Comparison of ENCODE assay signal across 8 mouse cellular contexts in the genomic region with DNA sequence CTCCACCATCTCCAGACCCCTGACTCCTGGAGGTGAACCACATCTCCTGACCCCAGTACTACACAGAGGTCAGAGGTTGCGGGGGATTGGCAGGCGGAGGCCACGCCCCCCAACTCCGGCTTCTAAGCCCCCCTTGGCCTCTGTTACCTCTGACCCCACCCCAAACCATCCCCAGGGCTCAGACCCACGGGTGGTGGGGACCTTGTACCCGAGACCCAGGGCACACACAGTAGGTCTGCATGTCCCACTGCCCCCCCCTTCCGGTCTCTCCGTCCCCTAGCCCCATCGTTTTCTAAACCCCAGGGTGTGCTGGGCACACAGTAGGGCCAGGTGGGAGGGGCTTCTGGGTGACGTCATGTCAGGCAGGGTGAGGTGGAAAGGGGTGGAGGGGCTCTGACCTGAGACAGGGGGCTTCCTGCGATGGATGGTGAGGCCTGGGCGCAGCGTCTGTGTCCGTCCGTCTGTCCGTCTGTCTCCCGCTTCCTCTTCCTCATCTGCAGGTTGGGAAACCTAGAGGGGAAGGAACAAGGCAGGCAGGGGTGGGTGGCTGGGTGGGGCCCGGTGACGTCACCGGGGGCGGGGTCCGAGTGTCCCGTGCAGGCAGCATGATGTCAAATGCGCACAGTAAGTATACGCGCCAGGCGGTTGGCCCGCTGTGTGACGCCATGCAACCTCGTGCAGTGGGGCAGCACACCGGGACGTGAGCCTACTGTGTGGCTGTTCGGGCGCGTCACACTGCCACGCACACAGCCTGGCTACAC. TPM values are rescaled to one million over a fixed set of nuclear protein-coding genes. Genes with fewer than 3 reads are reported as not detected.
A peak's percentile ranks its signal among the peaks of the same experiment; 100 is the strongest.
DNase-seq lines count a peak whose midpoint lies in the region; ATAC-seq and TF ChIP-seq lines count a peak whose summit lies in the region.

Gene Csf2ra, minus strand, starts transcription at position 489 of the 761 bp plus-strand sequence.

- peaks cover 26% of the 10 kb centered on the region for H3K4me1 ChIP-seq in heart, embryonic 10.5 days
- H3K4me1 ChIP-seq in kidney, embryonic 16.5 days (ENCODE audit: insufficient read depth, low read length) = no peaks in the 10 kb centered on the region
- peaks cover 4% of the 10 kb centered on the region; the same call in 1 of the 2 replicates for H3K4me1 ChIP-seq in liver, adult 2 months (ENCODE audit: control insufficient read depth, insufficient read depth, low read length)
- no peaks in the 10 kb centered on the region; the same call in 1 of the 2 replicates for H3K4me1 ChIP-seq in midbrain, postnatal 0 days (ENCODE audit: insufficient read depth, low read length)

- H3K4me3 ChIP-seq in heart, embryonic 10.5 days = peak within 1 kb of the TSS; percentile 79
- peak within 1 kb of the TSS; percentile 60 for H3K4me3 ChIP-seq in kidney, embryonic 16.5 days (ENCODE audit: low read length)
- H3K4me3 ChIP-seq in liver, adult 2 months (ENCODE audit: insufficient read depth, low read depth, low read length) = peak within 1 kb of the TSS; percentile 63
- peak within 1 kb of the TSS; percentile 57 for H3K4me3 ChIP-seq in midbrain, postnatal 0 days (ENCODE audit: low read depth, low read length)

- TF ChIP-seq CTCF in liver, adult 2 months (IDR thresholded peaks at IDR 0.05; ENCODE audit: low read depth, low read length) = no peak
- no peak for TF ChIP-seq CTCF in midbrain, postnatal 0 days (IDR thresholded peaks at IDR 0.05)

- H3K27ac ChIP-seq in heart, embryonic 10.5 days = peak within 1 kb of the TSS; percentile 94
- H3K27ac ChIP-seq in kidney, embryonic 16.5 days (ENCODE audit: low read length) = peak within 1 kb of the TSS; percentile 95
- no peak within 1 kb of the TSS for H3K27ac ChIP-seq in liver, adult 2 months (replicated peaks; ENCODE audit: insufficient read depth, low read depth, low read length)
- H3K27ac ChIP-seq in midbrain, postnatal 0 days (ENCODE audit: low read depth, low read length) = peak within 1 kb of the TSS; percentile 95

- 53% methylated on average over 36 of the region's 36 CpGs for WGBS in heart, embryonic 10.5 days
- WGBS in kidney, embryonic 16.5 days = 60% methylated on average over 35 of the region's 36 CpGs
- 56% methylated on average over 36 of the region's 36 CpGs for WGBS in liver, adult 2 months
- 67% methylated on average over 35 of the region's 36 CpGs for WGBS in midbrain, postnatal 0 days

- H3K9ac ChIP-seq in kidney, embryonic 16.5 days (replicated peaks; ENCODE audit: low read length) = peak within 1 kb of the TSS; percentile 64
- H3K9ac ChIP-seq in liver, adult 2 months (ENCODE audit: low read depth, low read length) = peak within 1 kb of the TSS; percentile 30; the same call in 1 of the 2 replicates
- H3K9ac ChIP-seq in midbrain, postnatal 0 days (replicated peaks; ENCODE audit: low read length, poor library complexity, severe bottlenecking) = peak within 1 kb of the TSS; percentile 52

- peak within 1 kb of the TSS; percentile 62 for H3K4me2 ChIP-seq in kidney, embryonic 16.5 days (replicated peaks; ENCODE audit: low read depth, low read length)
- H3K4me2 ChIP-seq in midbrain, postnatal 0 days (ENCODE audit: low read depth, low read length, poor library complexity, severe bottlenecking) = peak within 1 kb of the TSS; percentile 81

- H3K79me2 ChIP-seq in liver, adult 2 months (ENCODE audit: control insufficient read depth, insufficient read depth, low read length) = no peaks in the 10 kb centered on the region

- no peak for TF ChIP-seq POLR2A in liver, adult 2 months (IDR thresholded peaks at IDR 0.05; ENCODE audit: extremely low read depth, insufficient read depth, low read length)

- H3K9me3 ChIP-seq in heart, embryonic 10.5 days = peaks cover 8% of the 10 kb centered on the region; the same call in 1 of the 2 replicates
- no peaks in the 10 kb centered on the region; the same call in none of the 2 replicates for H3K9me3 ChIP-seq in kidney, embryonic 16.5 days (ENCODE audit: low read length)
- no peaks in the 10 kb centered on the region for H3K9me3 ChIP-seq in midbrain, postnatal 0 days (ENCODE audit: low read length)

- DNase-seq in right cerebral cortex, adult 18-20 months = peak; percentile 14
- no peak for DNase-seq in right cerebral cortex, postnatal 25 days
- peak; percentile 11 to 26 for DNase-seq in cerebellum, postnatal 36 days
- no peak for DNase-seq in heart, embryonic 10.5 days (ENCODE audit: low spot score)
- DNase-seq in liver, adult 2 months (ENCODE audit: extremely low read depth, low read depth, low spot score) = no peak
- DNase-seq in midbrain, postnatal 0 days (ENCODE audit: low spot score) = no peak
- peak; percentile 15 to 54 for DNase-seq in thymus, postnatal 10 days (ENCODE audit: low spot score in 2 of 2)

- no peaks in the 10 kb centered on the region for H3K27me3 ChIP-seq in heart, embryonic 10.5 days (ENCODE audit: insufficient read depth, poor library complexity, severe bottlenecking)
- no peaks in the 10 kb centered on the region for H3K27me3 ChIP-seq in kidney, embryonic 16.5 days (ENCODE audit: insufficient read depth, low read length)
- no peaks in the 10 kb centered on the region for H3K27me3 ChIP-seq in liver, adult 2 months (ENCODE audit: control insufficient read depth, insufficient read depth, low read length)
- no peaks in the 10 kb centered on the region for H3K27me3 ChIP-seq in midbrain, postnatal 0 days (ENCODE audit: insufficient read depth, low read length)

- no peak for ATAC-seq in kidney, embryonic 16.5 days (ENCODE audit: low FRiP score, low TSS enrichment)
- ATAC-seq in midbrain, postnatal 0 days (ENCODE audit: low FRiP score) = no peak

- H3K36me3 ChIP-seq in heart, embryonic 10.5 days = 0 out of 2 replicates have a peak, but pooled peaks cover 6% of the 10 kb centered on the region
- H3K36me3 ChIP-seq in kidney, embryonic 16.5 days (ENCODE audit: insufficient read depth, low read length) = no peaks in the 10 kb centered on the region
- no peaks in the 10 kb centered on the region for H3K36me3 ChIP-seq in liver, adult 2 months (ENCODE audit: control insufficient read depth, insufficient read depth, low read length)
- H3K36me3 ChIP-seq in midbrain, postnatal 0 days (ENCODE audit: insufficient read depth, low read length) = no peaks in the 10 kb centered on the region

RNA-seq across cellular contexts. Expression of gene Csf2ra, which starts in this region (rescaled TPM):
- 27.9 and 28.1 TPM in 2 replicates for polyA plus RNA-seq in heart, embryonic 10.5 days (2016; fragmentation: Nextera tagmentation; extraction: Ambion mirVana)
- 40.4 and 50.5 TPM in 2 replicates for polyA plus RNA-seq in kidney, embryonic 16.5 days (2015; fragmentation: Nextera tagmentation; extraction: Ambion mirVana)
- 3.4 and 10.4 TPM in 2 replicates for total RNA-seq in liver, adult 2 months (2014; rRNA removed)
- 18.1 and 28.5 TPM in 2 replicates for polyA plus RNA-seq in liver, adult 2 months (2012; rRNA removed)
- total RNA-seq in midbrain, postnatal 0 days (2014; rRNA removed) = 47.0 and 52.1 TPM in 2 replicates
- polyA plus RNA-seq in midbrain, postnatal 0 days (2015; fragmentation: Nextera tagmentation; extraction: Ambion mirVana) = 42.8 and 53.2 TPM in 2 replicates

Comparison
In these comparisons a context has a peak if more than half of its experiments do, and no peak if none do; other contexts are left out.
1. DNase-seq: peak in right cerebral cortex, adult 18-20 months (single experiment), cerebellum, postnatal 36 days (2 of 2) and thymus, postnatal 10 days (2 of 2); none in right cerebral cortex, postnatal 25 days (single experiment), heart, embryonic 10.5 days (single experiment), liver, adult 2 months (single experiment) and midbrain, postnatal 0 days (single experiment).
2. Peak in every context shown above with its lines, with median percentiles within 50 percentile points of each other: H3K4me3 ChIP-seq and H3K9ac ChIP-seq.